1 mouse cellular context compared by ENCODE assay signal in genomic region chr4:107313690-107314478, GRCm38 (mm10).
TF ChIP-seq lines count a peak whose summit lies in the region.

Yipf1 (plus strand) TSS chr4:107314363.

TF ChIP-seq in CH12.LX, 34 proteins besides CTCF, POLR2A, EP300 and RAD21 (continued from another document):
- TF ChIP-seq SMC3 (IDR thresholded peaks at IDR 0.05; ENCODE audit: low read depth, low read length) (no peak), HCFC1 (IDR thresholded peaks at IDR 0.05; ENCODE audit: low read depth, low read length) (peak; percentile 78), JUN (IDR thresholded peaks at IDR 0.05; ENCODE audit: insufficient read depth, low read depth, low read length) (no peak), MAZ (IDR thresholded peaks at IDR 0.05; ENCODE audit: low read depth, low read length) (no peak), BHLHE40 (IDR thresholded peaks at IDR 0.05; ENCODE audit: low read depth, low read length) (no peak), TBP (conservative IDR thresholded peaks at IDR 0.05; ENCODE audit: low read depth, low read length) (peak; percentile 89), CHD1 (IDR thresholded peaks at IDR 0.05; ENCODE audit: low read depth, low read length) (no peak), JUND (conservative IDR thresholded peaks at IDR 0.05; ENCODE audit: low read depth, low read length) (no peak), POLR2AphosphoS2 (IDR thresholded peaks at IDR 0.05; ENCODE audit: low read depth, low read length) (peak; percentile 58; the same call in 1 of the 2 replicates), ZC3H11A (IDR thresholded peaks at IDR 0.05; ENCODE audit: low read depth, low read length) (no peak), E2F4 (IDR thresholded peaks at IDR 0.05; ENCODE audit: insufficient replicate concordance, low read depth, low read length) (no peak), SIN3A (IDR thresholded peaks at IDR 0.05; ENCODE audit: low read length) (peak; percentile 85; the same call in 1 of the 2 replicates), ZNF384 (IDR thresholded peaks at IDR 0.05; ENCODE audit: low read depth, low read length) (no peak), USF2 (conservative IDR thresholded peaks at IDR 0.05; ENCODE audit: low read depth, low read length) (no peak), ZKSCAN1 (IDR thresholded peaks at IDR 0.05; ENCODE audit: borderline replicate concordance, low read depth, low read length) (no peak), NELFE (IDR thresholded peaks at IDR 0.05; ENCODE audit: low read depth, low read length) (peak; percentile 82), ZMIZ1 (IDR thresholded peaks at IDR 0.05; ENCODE audit: low read depth, low read length) (no peak), MAFK (IDR thresholded peaks at IDR 0.05; ENCODE audit: insufficient replicate concordance, low read length) (no peak), NRF1 (IDR thresholded peaks at IDR 0.05; ENCODE audit: low read depth, low read length) (no peak), RCOR1 (conservative IDR thresholded peaks at IDR 0.05; ENCODE audit: low read depth, low read length) (no peak), KAT2A (IDR thresholded peaks at IDR 0.05; ENCODE audit: insufficient replicate concordance, low read length) (no peak)
